Mouse (Mus musculus): ENCODE measurements at regions not wholly inside any gene's neighbourhood (a gene's known extent, or its start where the extent isn't known, plus 50 kb on each side); places are given as distances from the start of the nearest gene placed in this dataset.

DNA sequence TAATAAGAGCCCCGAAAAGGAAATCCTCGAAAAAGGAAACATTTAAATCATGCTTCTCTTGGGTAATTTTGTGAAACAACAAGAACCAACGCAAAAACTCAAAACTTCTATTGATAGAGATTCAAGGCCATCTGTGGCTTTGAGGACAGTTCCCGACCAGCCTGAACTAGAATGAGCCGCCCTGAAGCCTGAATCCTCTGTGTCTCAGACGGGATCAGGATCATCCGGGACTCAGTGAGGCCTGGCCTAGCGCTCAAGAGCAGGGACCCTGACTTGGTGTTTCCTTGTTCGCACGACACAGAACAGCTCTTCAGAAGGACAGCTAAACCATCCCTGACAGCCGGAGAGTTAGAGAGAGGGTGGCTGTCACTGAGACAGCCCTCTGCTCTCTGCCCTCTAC, 77.4 kb upstream of the Spin1 start:
- H3K27ac ChIP-seq (ENCODE audit: low read length): no peak overlapping the region
- no peak overlapping the region for H3K4me3 ChIP-seq (ENCODE audit: low read depth, low read length)
- H3K36me3 ChIP-seq (ENCODE audit: insufficient read depth, low read length): no peaks in the 10 kb centered on the region
- H3K4me1 ChIP-seq (ENCODE audit: insufficient read depth, low read depth, low read length): no peaks in the 10 kb centered on the region
- no peak overlapping the region for H3K4me2 ChIP-seq (replicated peaks; ENCODE audit: low read depth, low read length)
- H3K9me3 ChIP-seq (ENCODE audit: low read length): no peaks in the 10 kb centered on the region
- no peak for DNase-seq (ENCODE audit: low spot score)
- TF ChIP-seq EP300 (IDR thresholded peaks at IDR 0.05): no peak
- TF ChIP-seq CTCF (IDR thresholded peaks at IDR 0.05): no peak
- H3K9ac ChIP-seq (replicated peaks; ENCODE audit: low read depth): no peak overlapping the region
- no peak for ATAC-seq
- no peaks in the 10 kb centered on the region for H3K27me3 ChIP-seq (replicated peaks; ENCODE audit: insufficient read depth, low read length)
- 76% methylated on average over 11 of the region's 11 CpGs for WGBS

DNA sequence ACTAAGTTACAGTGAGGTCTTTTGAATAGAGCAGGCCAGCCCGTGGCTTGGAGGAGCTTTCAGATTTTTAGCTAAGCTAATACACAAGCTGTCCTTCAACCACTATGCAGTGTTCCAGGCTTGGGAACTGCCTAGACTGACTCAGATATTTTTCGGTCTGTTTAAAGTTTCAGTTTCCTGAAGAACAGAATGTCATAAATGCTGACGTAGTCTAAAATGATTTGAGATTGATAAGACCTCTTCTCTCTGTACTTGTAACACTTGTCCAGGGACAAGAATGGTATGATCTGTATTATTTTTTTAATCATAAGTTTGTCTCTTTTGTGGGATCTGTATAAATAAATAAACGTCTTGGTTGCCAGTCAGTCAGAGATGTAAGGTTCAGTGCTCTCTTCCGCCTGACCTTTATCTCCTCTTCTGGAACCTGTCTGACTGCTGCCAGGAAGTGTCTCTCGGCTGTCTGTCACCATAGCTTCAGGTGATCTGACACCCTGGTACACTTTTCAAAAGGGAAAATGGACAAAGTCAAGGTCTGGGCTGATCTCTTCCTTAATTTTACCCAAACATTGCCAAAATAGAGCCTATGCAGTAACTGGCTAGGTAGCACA, 74.3 kb upstream of the Spin1 start:
- ATAC-seq (no peak), DNase-seq (ENCODE audit: low spot score) (no peak)
- Histone ChIP-seq H3K9me3 (ENCODE audit: low read length) (no peaks in the 10 kb centered on the region), H3K27ac (ENCODE audit: low read length) (no peak overlapping the region), H3K4me2 (replicated peaks; ENCODE audit: low read depth, low read length) (no peak overlapping the region), H3K27me3 (replicated peaks; ENCODE audit: insufficient read depth, low read length) (no peaks in the 10 kb centered on the region), H3K9ac (replicated peaks; ENCODE audit: low read depth) (no peak overlapping the region), H3K4me1 (ENCODE audit: insufficient read depth, low read depth, low read length) (no peaks in the 10 kb centered on the region), H3K36me3 (ENCODE audit: insufficient read depth, low read length) (no peaks in the 10 kb centered on the region), H3K4me3 (ENCODE audit: low read depth, low read length) (no peak overlapping the region)
- TF ChIP-seq EP300 (IDR thresholded peaks at IDR 0.05) (no peak), CTCF (IDR thresholded peaks at IDR 0.05) (no peak)
- 32% methylated on average over 6 of the region's 6 CpGs for WGBS

GRCm38 (mm10) chr13:51037850-51038450, 62.7 kb upstream of the Spin1 start:
- no peak overlapping the region for H3K27ac ChIP-seq (ENCODE audit: low read length)
- DNase-seq (ENCODE audit: low spot score): no peak
- 83% methylated on average over 13 of the region's 13 CpGs for WGBS

GRCm38 (mm10) chr13:51038955-51039354, 61.7 kb upstream of the Spin1 start:
- H3K4me3 ChIP-seq (ENCODE audit: low read depth, low read length): no peak overlapping the region
- DNase-seq (ENCODE audit: low spot score): no peak
- H3K27ac ChIP-seq (ENCODE audit: low read length): no peak overlapping the region
- H3K4me1 ChIP-seq (ENCODE audit: insufficient read depth, low read depth, low read length): no peaks in the 10 kb centered on the region
- TF ChIP-seq EP300 (IDR thresholded peaks at IDR 0.05) (no peak), CTCF (IDR thresholded peaks at IDR 0.05) (no peak)
- H3K9me3 ChIP-seq (ENCODE audit: low read length): peaks cover 3% of the 10 kb centered on the region; the same call in 1 of the 2 replicates
- H3K9ac ChIP-seq (replicated peaks; ENCODE audit: low read depth): no peak overlapping the region
- no peak for ATAC-seq
- no peak overlapping the region for H3K4me2 ChIP-seq (replicated peaks; ENCODE audit: low read depth, low read length)
- no peaks in the 10 kb centered on the region for H3K36me3 ChIP-seq (ENCODE audit: insufficient read depth, low read length)
- H3K27me3 ChIP-seq (replicated peaks; ENCODE audit: insufficient read depth, low read length): no peaks in the 10 kb centered on the region
- 72% methylated on average over 4 of the region's 4 CpGs for WGBS

More at GRCm38 (mm10) chr13:51037850-51038450, 62.7 kb upstream of the Spin1 start:
- no peaks in the 10 kb centered on the region for H3K9me3 ChIP-seq (ENCODE audit: low read length)
- H3K4me1 ChIP-seq (ENCODE audit: insufficient read depth, low read depth, low read length): no peaks in the 10 kb centered on the region
- TF ChIP-seq EP300 (IDR thresholded peaks at IDR 0.05) (no peak), CTCF (IDR thresholded peaks at IDR 0.05) (no peak)
- no peak overlapping the region for H3K9ac ChIP-seq (replicated peaks; ENCODE audit: low read depth)
- H3K27me3 ChIP-seq (replicated peaks; ENCODE audit: insufficient read depth, low read length): no peaks in the 10 kb centered on the region
- no peak overlapping the region for H3K4me2 ChIP-seq (replicated peaks; ENCODE audit: low read depth, low read length)
- H3K36me3 ChIP-seq (ENCODE audit: insufficient read depth, low read length): no peaks in the 10 kb centered on the region
- ATAC-seq: no peak
- H3K4me3 ChIP-seq (ENCODE audit: low read depth, low read length): no peak overlapping the region

DNA sequence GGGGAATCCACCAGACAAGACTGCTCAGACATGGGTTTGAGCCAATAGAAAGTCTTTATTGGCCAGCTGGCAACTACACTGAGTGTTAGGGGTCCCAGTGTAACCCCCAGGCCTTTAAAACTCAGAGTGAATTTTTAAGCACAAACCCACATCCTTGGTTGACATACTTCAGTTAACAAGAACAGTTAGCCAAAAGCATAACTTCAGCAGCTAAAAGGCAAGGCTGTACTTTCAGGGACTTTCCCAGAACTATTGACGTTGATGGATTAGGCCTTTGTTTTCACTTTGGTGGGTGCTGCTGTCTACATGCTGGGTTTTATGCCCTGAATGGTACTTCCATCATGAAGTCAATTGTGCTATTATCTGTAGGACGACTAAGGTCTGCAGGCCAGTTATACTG, 59.6 kb upstream of the Spin1 start:
- Histone ChIP-seq H3K9me3 (ENCODE audit: low read length) (peaks cover 3% of the 10 kb centered on the region; the same call in 1 of the 2 replicates), H3K9ac (replicated peaks; ENCODE audit: low read depth) (no peak overlapping the region), H3K4me3 (ENCODE audit: low read depth, low read length) (no peak overlapping the region), H3K4me1 (ENCODE audit: insufficient read depth, low read depth, low read length) (no peaks in the 10 kb centered on the region), H3K36me3 (ENCODE audit: insufficient read depth, low read length) (no peaks in the 10 kb centered on the region), H3K27me3 (replicated peaks; ENCODE audit: insufficient read depth, low read length) (no peaks in the 10 kb centered on the region), H3K4me2 (replicated peaks; ENCODE audit: low read depth, low read length) (no peak overlapping the region), H3K27ac (ENCODE audit: low read length) (no peak overlapping the region)
- DNase-seq (ENCODE audit: low spot score) (no peak), ATAC-seq (no peak)
- TF ChIP-seq CTCF (IDR thresholded peaks at IDR 0.05) (no peak), EP300 (IDR thresholded peaks at IDR 0.05) (no peak)
- 51% methylated on average over 2 of the region's 2 CpGs for WGBS

DNA sequence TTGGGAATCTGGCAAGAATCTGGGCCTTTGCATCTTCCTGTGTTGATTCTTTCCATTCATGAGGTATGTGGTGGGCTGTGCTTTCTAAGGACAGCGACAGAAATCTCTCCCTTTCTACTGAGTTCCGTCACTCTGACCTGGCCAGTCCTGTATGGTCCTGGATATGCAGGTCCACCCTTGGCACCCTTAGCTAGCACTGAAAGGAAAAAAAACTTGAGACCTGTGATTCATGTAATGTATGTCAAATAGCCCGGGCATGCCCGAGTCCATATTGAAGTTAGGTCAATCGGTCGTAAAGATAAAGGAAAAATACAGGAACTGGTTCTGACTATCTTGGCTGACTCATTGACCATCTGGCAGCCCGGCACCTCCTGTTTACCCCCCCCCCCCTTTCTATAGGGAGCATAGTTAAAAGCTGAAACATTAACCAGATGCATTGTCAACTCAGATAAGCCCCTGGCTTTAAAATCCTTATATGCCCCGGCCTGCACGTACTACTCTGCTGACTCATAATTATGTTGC, 57.7 kb upstream of the Spin1 start:
- no peak overlapping the region for H3K4me3 ChIP-seq (ENCODE audit: low read depth, low read length)
- no peak for TF ChIP-seq CTCF (IDR thresholded peaks at IDR 0.05)
- no peak for TF ChIP-seq EP300 (IDR thresholded peaks at IDR 0.05)
- H3K27ac ChIP-seq (ENCODE audit: low read length): no peak overlapping the region
- no peaks in the 10 kb centered on the region for H3K27me3 ChIP-seq (replicated peaks; ENCODE audit: insufficient read depth, low read length)
- no peak for ATAC-seq
- 90% methylated on average over 9 of the region's 9 CpGs for WGBS
- H3K4me2 ChIP-seq (replicated peaks; ENCODE audit: low read depth, low read length): no peak overlapping the region
- H3K36me3 ChIP-seq (ENCODE audit: insufficient read depth, low read length): no peaks in the 10 kb centered on the region
- no peak for DNase-seq (ENCODE audit: low spot score)
- H3K9me3 ChIP-seq (ENCODE audit: low read length): peaks cover 3% of the 10 kb centered on the region; the same call in 1 of the 2 replicates
- H3K9ac ChIP-seq (replicated peaks; ENCODE audit: low read depth): no peak overlapping the region
- H3K4me1 ChIP-seq (ENCODE audit: insufficient read depth, low read depth, low read length): no peaks in the 10 kb centered on the region
